Mouse (Mus musculus): ENCODE results near the gene Galt. TPM values are rescaled to one million over a fixed set of nuclear protein-coding genes. Genes with fewer than 3 reads are reported as not detected.
"Not testable (repeated sequence)": the region's sequence is repeated elsewhere in the genome, so short reads cannot be mapped to it uniquely, and the experiment has no call there.

Gene Galt
- polyA plus RNA-seq, 1 experiment from 2014 or later = 90.5 TPM

GRCm38 (mm10) chr4:41783197-41783596 lies 28.2 kb downstream of the Galt start:
- not testable (repeated sequence) for H3K9me3 ChIP-seq (ENCODE audit: control insufficient read depth); H3K4me2 ChIP-seq (replicated peaks; ENCODE audit: low read depth); H3K27me3 ChIP-seq (replicated peaks; ENCODE audit: control insufficient read depth, insufficient read depth, low read length); H3K27ac ChIP-seq (ENCODE audit: low read depth, low read length); H3K4me1 ChIP-seq (replicated peaks; ENCODE audit: control insufficient read depth, insufficient read depth, low read length); H3K9ac ChIP-seq (ENCODE audit: low read depth, low read length); H3K36me3 ChIP-seq (ENCODE audit: control insufficient read depth, insufficient read depth); ATAC-seq; H3K4me3 ChIP-seq (ENCODE audit: low read depth, low read length)
- WGBS = 50% methylated on average over 3 of the region's 3 CpGs

Other genes with a start within 250 kb of the Galt start
- 0.52 and 2.0 TPM in 2 replicates for gene 1110017D15Rik, start 237.9 kb upstream of the Galt start, polyA plus RNA-seq (2015; fragmentation: Nextera tagmentation; extraction: Ambion mirVana)
- gene Fam219a, start 185.7 kb upstream of the Galt start, polyA plus RNA-seq (2015; fragmentation: Nextera tagmentation; extraction: Ambion mirVana) = 3.2 and 4.9 TPM in 2 replicates
- gene Dnaic1, start 185.5 kb upstream of the Galt start, polyA plus RNA-seq (2015; fragmentation: Nextera tagmentation; extraction: Ambion mirVana) = 2.3 and 3.4 TPM in 2 replicates
- 8.5 and 8.6 TPM in 2 replicates for gene Enho, start 114.9 kb upstream of the Galt start, polyA plus RNA-seq (2015; fragmentation: Nextera tagmentation; extraction: Ambion mirVana)
- gene Cntfr, start 58.1 kb upstream of the Galt start, polyA plus RNA-seq (2015; fragmentation: Nextera tagmentation; extraction: Ambion mirVana) = 1.9 and 2.8 TPM in 2 replicates
- gene Il11ra1, start 55.2 kb upstream of the Galt start, polyA plus RNA-seq (2015; fragmentation: Nextera tagmentation; extraction: Ambion mirVana) = 63.8 and 63.9 TPM in 2 replicates
- gene Rpp25l, start 41.7 kb upstream of the Galt start, polyA plus RNA-seq (2015; fragmentation: Nextera tagmentation; extraction: Ambion mirVana) = 47.4 and 51.3 TPM in 2 replicates
- gene Dctn3, start 32.1 kb upstream of the Galt start, polyA plus RNA-seq (2015; fragmentation: Nextera tagmentation; extraction: Ambion mirVana) = 127 and 144 TPM in 2 replicates
- gene Arid3c, start 24.1 kb upstream of the Galt start, polyA plus RNA-seq (2015; fragmentation: Nextera tagmentation; extraction: Ambion mirVana) = not detected in 2 replicates
- 46.4 and 50.6 TPM in 2 replicates for gene Sigmar1, start 929 bp downstream of the Galt start, polyA plus RNA-seq (2015; fragmentation: Nextera tagmentation; extraction: Ambion mirVana)
- 21.5 and 21.9 TPM in 2 replicates for gene Ccl27a, start 19.0 kb downstream of the Galt start, polyA plus RNA-seq (2015; fragmentation: Nextera tagmentation; extraction: Ambion mirVana)
- gene Gm21541, start 148.4 kb downstream of the Galt start, polyA plus RNA-seq (2015; fragmentation: Nextera tagmentation; extraction: Ambion mirVana) = 33.6 and 33.7 TPM in 2 replicates
- gene Gm20878, start 186.3 kb downstream of the Galt start, polyA plus RNA-seq (2015; fragmentation: Nextera tagmentation; extraction: Ambion mirVana) = 1.3 and 1.4 TPM in 2 replicates
- gene Fam205a4, start 210.8 kb downstream of the Galt start, polyA plus RNA-seq (2015; fragmentation: Nextera tagmentation; extraction: Ambion mirVana) = 0.09 TPM in 1 of 2 replicates, not detected in the other

All from intestine, postnatal 0 days (tissue).